Mouse (Mus musculus) bone marrow, adult 2 months (tissue): ENCODE measurements around the gene Osbpl6. TPM values are rescaled to one million over a fixed set of nuclear protein-coding genes. Genes with fewer than 3 reads are reported as not detected.

Experiments
- H3K27ac ChIP-seq: fragments of 200-500 bp; 2 replicates; pipeline ENCODE4 v1.5.1; 2012; ENCODE audit warnings: low read depth, mild to moderate bottlenecking, control low read depth, inconsistent platforms, low read length; ENCODE audit not compliant: control insufficient read depth, poor library complexity, insufficient read depth
- H3K4me1 ChIP-seq: fragments of 200-500 bp; 2 replicates; pipeline ENCODE4 v1.6.1; 2011; ENCODE audit warnings: low read length; ENCODE audit not compliant: control insufficient read depth, insufficient read depth
- H3K4me3 ChIP-seq: fragments of 200-500 bp; replicated peaks from 2 replicates; pipeline ENCODE3; 2011; ENCODE audit warnings: mild to moderate bottlenecking, low read depth, low read length, control low read depth; ENCODE audit not compliant: control insufficient read depth
- CTCF ChIP-seq: fragments of 200-500 bp; IDR thresholded peaks from 2 replicates; pipeline ENCODE4 v1.5.1; 2011; ENCODE audit warnings: low read length, control low read depth; ENCODE audit not compliant: control insufficient read depth, insufficient read depth
- POLR2A ChIP-seq: fragments of 200-500 bp; IDR thresholded peaks from 2 replicates; pipeline ENCODE4 v1.6.1; 2011; ENCODE audit warnings: low read depth, mild to moderate bottlenecking, control low read depth, low read length, borderline replicate concordance; ENCODE audit not compliant: control insufficient read depth
- WGBS: fragments of 180-500 bp; shearing (Covaris S2); methylation state at CpG from one replicate; pipeline ENCODE4 v1.1.7; 2018; 5-methylcytosine and 5-hydroxymethylcytosine counted together
- polyA plus RNA-seq: library from polyadenylated mRNA; stranded (reverse); fragments of >200 nt; gene quantifications from 2 replicates; pipeline ENCODE4 v1.2.4, GENCODE M21; 2011; ENCODE audit warnings: low replicate concordance; ENCODE audit not compliant: missing spikeins, insufficient read depth, insufficient read length

Gene Osbpl6
- polyA plus RNA-seq, 1 experiment: 0.92 TPM

DNA sequence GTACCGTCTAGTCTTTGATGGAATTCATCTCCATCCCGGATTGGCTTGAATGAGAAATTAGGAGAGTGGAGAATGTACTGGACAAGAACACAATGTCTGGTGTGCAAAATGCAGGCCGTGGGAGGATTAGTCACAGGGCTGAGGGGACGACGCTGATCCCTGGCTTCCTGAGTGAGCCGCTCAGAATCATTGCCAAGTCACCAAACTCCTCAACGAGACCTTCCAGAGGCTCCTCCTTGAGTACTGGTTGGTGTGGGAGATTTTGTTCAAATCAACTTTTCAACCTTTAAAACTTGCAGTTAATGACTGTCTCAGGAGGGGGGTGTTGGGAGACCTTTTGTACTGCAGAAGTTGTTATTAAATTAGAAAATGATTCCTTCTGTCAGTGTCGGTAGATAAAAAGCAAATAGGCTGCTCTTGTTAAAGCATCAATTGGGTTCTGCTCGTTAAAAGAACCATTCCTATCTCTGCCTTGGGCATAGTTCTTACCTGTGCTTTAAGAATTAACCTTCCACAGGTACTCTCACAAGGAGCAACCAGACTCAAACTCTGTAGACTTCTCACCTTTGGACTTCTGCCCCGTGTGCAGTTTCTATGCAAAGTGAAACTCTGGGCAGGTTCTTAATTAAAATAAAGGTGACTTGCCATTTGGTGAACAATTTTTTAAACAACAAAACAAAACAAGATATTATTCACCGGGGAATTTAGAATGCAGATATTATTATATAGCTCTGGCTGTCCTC is 89.9 kb downstream of the Osbpl6 start:
- WGBS: 80% methylated on average over 11 of the region's 11 CpGs
- Histone ChIP-seq H3K4me3 (no peak overlapping the region), H3K27ac (no peak overlapping the region), H3K4me1 (no peaks in the 10 kb centered on the region)
- no peak for TF ChIP-seq POLR2A
- no peak for TF ChIP-seq CTCF

DNA sequence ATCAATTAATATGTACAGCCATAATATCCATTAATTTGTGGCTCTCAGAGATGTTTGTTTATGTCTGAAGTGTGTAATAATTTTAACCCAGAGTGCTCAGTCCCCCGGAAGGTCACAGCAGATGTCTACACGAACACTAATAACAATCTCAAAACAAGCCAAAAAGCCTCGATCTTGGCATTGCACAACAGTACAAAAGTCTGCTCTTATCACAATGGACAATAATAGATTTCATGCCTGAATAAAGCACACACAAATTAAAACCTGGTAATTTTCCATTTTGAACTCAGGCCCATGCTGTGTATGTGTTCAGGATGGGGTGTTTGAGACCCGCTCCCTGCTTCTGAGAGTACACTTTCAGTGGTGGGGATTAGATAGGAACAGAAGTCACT is 90.4 kb downstream of the Osbpl6 start:
- H3K4me1 ChIP-seq: no peaks in the 10 kb centered on the region
- TF ChIP-seq POLR2A: no peak
- no peak for TF ChIP-seq CTCF
- no peak overlapping the region for H3K4me3 ChIP-seq
- no peak overlapping the region for H3K27ac ChIP-seq
- 88% methylated on average over 4 of the region's 4 CpGs for WGBS

DNA sequence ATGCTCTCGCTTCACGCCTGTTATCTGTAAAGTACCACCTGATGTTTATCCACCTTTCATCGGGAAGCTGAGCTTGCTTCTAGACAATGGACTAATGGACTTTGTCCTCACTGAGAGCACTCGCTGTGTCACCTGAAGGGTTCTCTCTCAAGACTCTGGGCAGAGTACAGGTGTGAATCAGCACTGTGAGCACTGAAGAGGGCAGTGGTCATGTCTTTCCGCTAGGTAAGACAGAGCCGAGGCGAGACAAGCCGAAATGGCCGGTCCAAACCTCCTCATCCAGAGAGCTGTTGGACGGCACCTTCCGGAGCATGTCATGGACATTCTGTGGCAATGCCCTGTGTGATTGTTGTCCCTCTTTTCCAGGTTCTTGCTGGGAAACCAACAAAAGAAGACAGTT is 92.6 kb downstream of the Osbpl6 start:
- no peak overlapping the region for H3K4me3 ChIP-seq
- WGBS: 87% methylated on average over 11 of the region's 11 CpGs
- no peaks in the 10 kb centered on the region for H3K4me1 ChIP-seq
- H3K27ac ChIP-seq: no peak overlapping the region
- TF ChIP-seq POLR2A (no peak), CTCF (no peak)

DNA sequence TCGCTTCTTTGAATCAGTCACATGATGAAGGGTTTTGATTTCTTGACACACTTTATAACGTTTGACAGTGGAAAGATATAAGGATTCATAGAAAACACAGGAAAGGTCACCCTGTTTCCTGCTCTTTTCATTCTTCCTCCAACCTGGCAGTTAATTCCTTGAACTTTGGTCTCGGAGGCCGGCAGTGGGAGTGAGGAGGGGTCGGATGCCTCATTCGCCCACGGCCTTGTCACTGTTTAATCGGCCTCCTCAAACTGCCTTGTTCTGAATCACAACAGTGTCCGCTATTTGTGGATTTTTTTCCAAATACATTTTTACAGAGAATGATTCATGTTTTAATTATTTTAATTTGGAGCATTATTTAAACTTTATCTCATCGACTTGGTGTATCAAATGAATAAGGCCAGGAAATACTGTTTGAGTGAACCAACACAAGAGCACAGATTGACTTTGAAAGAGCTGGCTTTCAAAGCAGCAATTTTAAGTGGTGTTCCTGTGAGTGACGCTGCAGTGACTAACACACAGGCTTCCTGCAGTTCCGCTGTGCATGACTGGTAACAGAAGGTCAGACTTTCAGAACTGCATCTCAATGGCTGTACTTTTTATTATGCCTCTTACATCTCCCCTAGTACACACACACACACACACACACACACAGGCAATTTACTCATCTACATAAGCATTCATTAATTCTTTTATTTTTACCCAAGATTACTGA is 98.0 kb downstream of the Osbpl6 start:
- no peak overlapping the region for H3K4me3 ChIP-seq
- no peak overlapping the region for H3K27ac ChIP-seq
- H3K4me1 ChIP-seq: no peaks in the 10 kb centered on the region
- WGBS: 71% methylated on average over 12 of the region's 12 CpGs
- TF ChIP-seq POLR2A: no peak
- TF ChIP-seq CTCF: no peak

DNA sequence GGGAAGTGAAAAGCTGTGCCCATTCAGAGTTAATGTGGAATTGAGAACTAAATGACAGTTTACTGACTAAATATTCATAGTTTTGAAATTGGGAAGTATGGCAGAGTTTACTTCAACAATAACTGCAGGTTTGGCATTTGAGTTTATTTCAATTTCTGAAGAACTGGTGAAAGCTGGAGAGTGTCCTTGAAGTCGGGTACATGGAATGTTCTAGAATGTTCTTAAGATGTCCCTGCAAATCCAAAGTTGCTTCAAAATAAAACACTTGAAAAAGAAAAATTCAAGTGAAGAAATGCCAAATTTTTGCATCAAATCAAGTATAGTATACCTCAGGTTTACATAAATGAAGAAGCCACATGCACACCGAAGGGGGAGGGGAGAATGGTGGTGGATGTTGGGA is 98.7 kb downstream of the Osbpl6 start:
- no peak overlapping the region for H3K27ac ChIP-seq
- WGBS: 65% methylated on average over 2 of the region's 2 CpGs
- H3K4me3 ChIP-seq: no peak overlapping the region
- H3K4me1 ChIP-seq: no peaks in the 10 kb centered on the region
- TF ChIP-seq POLR2A: no peak
- TF ChIP-seq CTCF: no peak

DNA sequence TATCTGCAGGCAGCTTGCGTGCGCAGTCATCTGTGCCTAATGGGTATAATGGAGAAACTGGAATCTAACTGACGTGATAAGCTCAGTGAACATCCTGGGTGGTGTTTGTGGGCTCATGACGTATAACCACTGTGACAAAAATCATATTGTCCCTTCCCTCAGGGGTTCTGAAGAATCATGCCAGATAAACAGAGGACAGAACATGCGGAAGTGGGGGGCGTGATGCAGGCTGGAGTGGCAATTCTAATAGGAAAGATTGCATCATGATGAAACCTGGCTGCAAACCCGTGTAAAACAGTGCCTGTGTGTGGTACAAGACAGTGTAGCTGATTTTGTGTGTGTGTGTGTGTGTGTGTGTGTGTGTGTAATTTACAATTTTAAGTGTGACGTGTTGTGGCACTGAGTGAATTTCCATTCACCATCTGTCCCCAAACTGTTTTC is 105.0 kb downstream of the Osbpl6 start:
- Histone ChIP-seq H3K4me3 (no peak overlapping the region), H3K4me1 (no peaks in the 10 kb centered on the region), H3K27ac (no peak overlapping the region)
- WGBS: 73% methylated on average over 8 of the region's 8 CpGs
- TF ChIP-seq POLR2A (no peak), CTCF (no peak)

DNA sequence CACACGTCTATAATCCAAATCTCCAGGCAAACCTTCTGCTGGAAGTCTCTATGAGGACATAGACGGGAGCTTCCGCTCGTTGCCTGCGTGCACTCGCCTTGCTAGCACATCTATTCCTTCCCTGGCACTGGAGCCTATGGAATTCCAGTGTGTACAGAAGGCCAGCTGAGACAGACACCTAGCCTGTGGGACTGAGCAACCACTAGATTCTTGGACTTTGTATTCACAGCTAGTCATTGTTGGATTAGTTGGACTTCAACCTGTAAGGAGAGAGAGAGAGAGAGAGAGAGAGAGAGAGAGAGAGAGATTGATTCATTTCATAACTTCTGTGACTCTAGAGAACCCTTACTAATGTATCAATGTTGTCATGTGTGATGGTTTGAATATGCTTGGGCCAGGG is 105.8 kb downstream of the Osbpl6 start:
- 82% methylated on average over 6 of the region's 6 CpGs for WGBS
- no peak overlapping the region for H3K4me3 ChIP-seq
- H3K27ac ChIP-seq: no peak overlapping the region

DNA sequence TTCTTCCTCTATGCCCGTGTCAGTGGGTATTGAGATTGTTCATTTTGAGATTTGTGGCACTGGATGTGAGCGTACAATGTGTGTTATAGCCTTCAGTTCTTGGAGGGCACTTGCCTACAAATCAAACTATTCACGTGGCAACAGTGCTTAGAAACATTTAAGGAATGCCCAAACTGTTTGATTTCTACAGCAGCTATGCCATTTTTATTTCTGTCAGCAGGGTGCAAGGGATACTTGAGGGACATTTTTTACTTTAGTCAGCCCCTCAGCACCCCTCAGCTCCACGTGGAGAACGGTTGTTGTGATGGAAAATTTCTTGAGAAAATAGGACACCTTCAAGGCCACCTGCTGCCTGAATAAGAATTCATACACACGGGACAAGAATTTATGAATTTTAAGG is 106.6 kb downstream of the Osbpl6 start:
- no peak overlapping the region for H3K4me3 ChIP-seq
- 71% methylated on average over 6 of the region's 6 CpGs for WGBS
- no peak for TF ChIP-seq CTCF
- no peaks in the 10 kb centered on the region for H3K4me1 ChIP-seq
- no peak overlapping the region for H3K27ac ChIP-seq

More for the DNA sequence above, 105.8 kb downstream of the Osbpl6 start:
- TF ChIP-seq POLR2A: no peak
- TF ChIP-seq CTCF: no peak
- H3K4me1 ChIP-seq: no peaks in the 10 kb centered on the region

DNA sequence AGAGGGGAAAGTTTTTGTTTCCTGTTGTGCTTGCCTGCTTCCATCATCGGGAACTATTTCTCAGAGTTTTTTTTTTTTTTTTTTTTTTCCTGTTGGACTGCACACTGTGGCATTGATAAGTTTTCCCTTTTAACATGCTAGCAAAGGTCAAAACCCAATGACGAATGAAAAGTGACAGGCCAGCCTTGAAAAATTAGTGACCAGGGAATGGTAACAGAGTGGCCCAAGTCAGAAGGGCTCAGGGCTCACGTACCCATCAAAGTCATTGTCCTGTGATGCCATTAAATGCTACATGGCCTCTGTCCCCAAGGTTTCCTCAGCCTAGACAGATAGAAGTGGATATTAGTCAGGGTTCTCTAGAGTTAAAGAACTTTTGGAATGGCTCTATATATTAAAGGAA is 107.0 kb downstream of the Osbpl6 start:
- WGBS: 61% methylated on average over 3 of the region's 3 CpGs
- Histone ChIP-seq H3K4me3 (no peak overlapping the region), H3K4me1 (no peaks in the 10 kb centered on the region), H3K27ac (no peak overlapping the region)
- TF ChIP-seq CTCF: no peak
- no peak for TF ChIP-seq POLR2A
